Mouse (Mus musculus) small intestine, adult 2 months (tissue): ENCODE measurements at regions not wholly inside any gene's neighbourhood (a gene's known extent, or its start where the extent isn't known, plus 50 kb on each side); places are given as distances from the start of the nearest gene placed in this dataset.

Experiments
- H3K27ac ChIP-seq: fragments of 200-500 bp; 2 replicates; pipeline ENCODE4 v1.5.1; 2012; ENCODE audit warnings: low read depth, low read length, control low read depth, inconsistent platforms; ENCODE audit not compliant: insufficient read depth
- H3K27me3 ChIP-seq: fragments of 200-500 bp; 2 replicates; pipeline ENCODE4 v1.6.1; 2012; ENCODE audit warnings: mild to moderate bottlenecking, moderate library complexity, low read length, inconsistent platforms; ENCODE audit not compliant: control insufficient read depth, insufficient read depth
- H3K36me3 ChIP-seq: fragments of 200-500 bp; 2 replicates; pipeline ENCODE4 v1.6.1; 2012; ENCODE audit warnings: mild to moderate bottlenecking, low read length, control low read depth, inconsistent platforms; ENCODE audit not compliant: control insufficient read depth, insufficient read depth
- H3K4me1 ChIP-seq: fragments of 200-500 bp; 2 replicates; pipeline ENCODE4 v1.6.1; 2012; ENCODE audit warnings: low read length, inconsistent platforms, mixed read lengths; ENCODE audit not compliant: control insufficient read depth, insufficient read depth, insufficient read length
- H3K4me3 ChIP-seq: fragments of 200-500 bp; 2 replicates; pipeline ENCODE4 v1.5.1; 2012; ENCODE audit warnings: low read depth, mild to moderate bottlenecking, control low read depth, inconsistent platforms, low read length, moderate library complexity
- CTCF ChIP-seq: fragments of 200-500 bp; IDR thresholded peaks from 2 replicates; pipeline ENCODE4 v1.5.1; 2012; ENCODE audit warnings: low read depth, mild to moderate bottlenecking, control low read depth, inconsistent platforms, low read length, moderate library complexity, mixed read lengths; ENCODE audit not compliant: insufficient replicate concordance, insufficient read length; ENCODE audit errors: extremely low read depth
- POLR2A ChIP-seq: fragments of 200-500 bp; IDR thresholded peaks from 2 replicates; pipeline ENCODE4 v1.6.1; 2012; ENCODE audit warnings: low read depth, mild to moderate bottlenecking, control low read depth, inconsistent platforms, low read length, moderate library complexity
- WGBS: fragments of 180-500 bp; shearing (Covaris S2); methylation state at CpG from one replicate; pipeline ENCODE4 v1.1.7; 2018; 5-methylcytosine and 5-hydroxymethylcytosine counted together

DNA sequence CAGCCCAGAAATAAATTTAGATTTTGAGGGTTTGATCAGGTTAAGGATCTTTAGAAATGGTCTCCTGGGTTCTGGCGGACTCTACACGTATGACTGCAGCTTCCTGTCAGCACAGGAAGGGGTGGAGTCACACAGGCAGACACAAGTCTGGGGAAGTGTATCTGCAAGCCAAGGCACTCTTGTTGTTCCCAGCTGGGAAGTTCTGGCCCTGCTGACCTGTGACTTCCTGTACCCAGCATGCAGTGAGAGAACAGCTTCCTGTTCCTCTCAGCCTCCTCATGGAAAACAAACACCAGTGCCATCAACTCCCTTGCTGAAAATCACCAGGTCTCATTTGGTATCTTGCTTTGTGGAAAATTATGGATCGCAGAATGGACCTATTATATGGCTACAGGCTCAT lies 140.9 kb downstream of the Ets2 start:
- no peaks in the 10 kb centered on the region for H3K27me3 ChIP-seq
- TF ChIP-seq POLR2A, result no peak
- no peak for TF ChIP-seq CTCF
- H3K4me1 ChIP-seq, result peaks cover 12% of the 10 kb centered on the region; the same call in 1 of the 2 replicates
- no peaks in the 10 kb centered on the region for H3K36me3 ChIP-seq
- H3K27ac ChIP-seq, result no peak overlapping the region
- WGBS, result 95% methylated on average over 3 of the region's 3 CpGs
- no peak overlapping the region for H3K4me3 ChIP-seq

- WGBS, result 74% methylated on average over 5 of the region's 5 CpGs
- no peaks in the 10 kb centered on the region for H3K36me3 ChIP-seq
- no peaks in the 10 kb centered on the region for H3K27me3 ChIP-seq
- no peaks in the 10 kb centered on the region for H3K4me1 ChIP-seq
- H3K27ac ChIP-seq, result no peak overlapping the region
- TF ChIP-seq POLR2A (no peak), CTCF (no peak)
- no peak overlapping the region for H3K4me3 ChIP-seq
Measured at GRCm38 (mm10) chr16:95839512-95840253, 137.8 kb downstream of the Ets2 start.

DNA sequence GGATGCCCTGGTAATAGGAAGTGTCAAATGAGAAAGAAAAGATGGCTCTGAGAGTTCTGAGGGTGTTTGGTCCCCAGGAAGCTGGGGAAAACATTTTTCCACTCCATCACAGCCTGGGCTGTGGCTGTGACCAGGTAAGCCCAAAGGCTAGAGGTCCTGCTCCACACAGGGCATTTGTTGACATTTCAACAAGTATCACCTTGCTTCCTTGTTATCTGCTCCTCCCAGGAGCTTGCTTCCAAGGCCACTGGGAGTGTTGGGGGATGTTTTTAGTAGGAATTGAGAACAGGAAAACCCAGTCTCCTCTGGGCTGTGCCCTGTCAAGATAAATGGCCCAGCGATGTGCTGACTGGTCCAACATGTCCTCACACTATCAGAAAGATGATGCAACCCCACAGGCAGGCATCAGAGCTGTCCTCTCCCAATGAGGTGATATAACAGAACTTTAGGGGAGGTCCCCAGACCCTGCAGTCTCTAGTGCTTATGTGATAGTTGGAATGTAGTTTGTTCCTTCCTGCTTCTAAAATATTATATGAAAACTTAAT lies 137.1 kb downstream of the Ets2 start:
- H3K36me3 ChIP-seq, result no peaks in the 10 kb centered on the region
- TF ChIP-seq POLR2A (no peak), CTCF (no peak)
- H3K27ac ChIP-seq, result no peak overlapping the region
- no peaks in the 10 kb centered on the region for H3K27me3 ChIP-seq
- 20% methylated on average over 1 of the region's 1 CpGs for WGBS
- no peaks in the 10 kb centered on the region for H3K4me1 ChIP-seq
- H3K4me3 ChIP-seq, result no peak overlapping the region

- Histone ChIP-seq H3K27me3 (no peaks in the 10 kb centered on the region), H3K4me1 (no peaks in the 10 kb centered on the region), H3K27ac (no peak overlapping the region), H3K36me3 (no peaks in the 10 kb centered on the region), H3K4me3 (no peak overlapping the region)
- TF ChIP-seq CTCF (no peak), POLR2A (no peak)
- 96% methylated on average over 3 of the region's 3 CpGs for WGBS
Measured at GRCm38 (mm10) chr16:95838478-95838846, 136.6 kb downstream of the Ets2 start.

DNA sequence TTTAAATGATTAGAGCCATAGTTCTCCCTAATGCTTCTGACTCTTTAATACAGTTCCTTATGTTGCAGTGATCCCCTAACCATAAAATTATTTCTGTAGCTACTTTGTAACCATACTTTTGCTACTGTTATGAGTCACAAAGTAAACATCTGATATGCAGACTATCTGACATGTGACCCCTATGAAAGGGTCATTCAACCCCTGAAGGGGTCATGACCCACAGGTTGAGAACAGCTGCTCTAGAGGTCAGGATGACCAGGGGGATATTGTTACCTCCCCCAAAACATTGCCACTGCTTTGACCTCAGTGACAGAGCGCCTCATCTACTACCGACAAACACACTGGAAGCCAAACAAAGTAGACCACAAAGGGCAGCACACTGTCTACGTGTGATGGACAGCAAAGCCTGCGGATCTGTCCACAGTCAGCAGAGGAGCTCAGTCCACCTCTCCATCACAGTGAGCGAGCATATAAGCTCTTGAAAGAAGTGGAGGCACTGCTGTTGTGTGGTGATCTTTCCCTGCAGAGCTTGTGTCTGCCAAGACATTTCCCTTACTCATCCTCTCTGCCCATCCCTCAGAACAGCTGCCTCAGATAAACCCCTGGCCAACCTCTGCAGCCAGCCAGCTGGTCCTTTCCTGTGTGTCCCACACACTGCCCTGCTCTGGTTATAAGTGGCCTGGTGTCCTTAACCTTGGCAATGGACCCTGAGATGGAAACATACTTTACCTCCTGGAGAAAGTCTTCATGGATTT lies 136.0 kb downstream of the Ets2 start:
- Histone ChIP-seq H3K4me1 (0 out of 2 replicates have a peak, but pooled peaks cover 2% of the 10 kb centered on the region), H3K36me3 (no peaks in the 10 kb centered on the region), H3K27me3 (no peaks in the 10 kb centered on the region), H3K27ac (no peak overlapping the region), H3K4me3 (no peak overlapping the region)
- TF ChIP-seq CTCF (no peak), POLR2A (no peak)
- whole genome bisulfite sequencing, result 83% methylated on average over 5 of the region's 5 CpGs

GRCm38 (mm10) chr16:95835941-95836340 lies 134.1 kb downstream of the Ets2 start:
- Histone ChIP-seq H3K27ac (no peak overlapping the region), H3K4me1 (peaks cover 12% of the 10 kb centered on the region), H3K36me3 (no peaks in the 10 kb centered on the region), H3K4me3 (no peak overlapping the region), H3K27me3 (no peaks in the 10 kb centered on the region)
- 97% methylated on average over 1 of the region's 1 CpGs for WGBS
- TF ChIP-seq CTCF (no peak), POLR2A (no peak)
